Mouse (Mus musculus) forebrain, embryonic 10.5 days (tissue): ENCODE results near the gene Sdk1. TPM values are rescaled to one million over a fixed set of nuclear protein-coding genes. Genes with fewer than 3 reads are reported as not detected.

Experiments used
- DNase-seq: peaks from one replicate; pipeline ENCODE4 v3.0.0-alpha.2; 2017; ENCODE audit warnings: low spot score; ENCODE audit errors: extremely low spot score
- H3K27ac ChIP-seq: fragments of 300-500 bp; sonication (generic); 2 replicates; pipeline ENCODE4 v1.5.1; 2016; ENCODE audit warnings: mild to moderate bottlenecking
- H3K27me3 ChIP-seq: fragments of 300-500 bp; sonication (generic); 2 replicates; pipeline ENCODE4 v1.6.1; 2016; ENCODE audit warnings: mild to moderate bottlenecking; ENCODE audit not compliant: poor library complexity, severe bottlenecking
- H3K36me3 ChIP-seq: fragments of 300-500 bp; sonication (generic); replicated peaks from 2 replicates; pipeline ENCODE4 v1.6.1; 2016; ENCODE audit warnings: mild to moderate bottlenecking, moderate library complexity
- H3K4me1 ChIP-seq: fragments of 300-500 bp; sonication (generic); 2 replicates; pipeline ENCODE4 v1.6.1; 2016
- H3K4me3 ChIP-seq: fragments of 300-500 bp; sonication (generic); 2 replicates; pipeline ENCODE4 v1.5.1; 2016; ENCODE audit warnings: mild to moderate bottlenecking, moderate library complexity
- H3K9me3 ChIP-seq: fragments of 300-500 bp; sonication (generic); 2 replicates; pipeline ENCODE4 v1.6.1; 2016; ENCODE audit warnings: mild to moderate bottlenecking, moderate library complexity
- WGBS: fragments of 180-500 bp; shearing (Covaris S2); methylation state at CpG from one replicate; pipeline ENCODE4 v1.1.7; 2016; 5-methylcytosine and 5-hydroxymethylcytosine counted together
- polyA plus RNA-seq: library from polyadenylated mRNA; unstranded; fragments of >200 nt; fragmentation: Nextera tagmentation; extraction: Ambion mirVana; gene quantifications from 2 replicates; pipeline ENCODE4 v1.2.1, GENCODE M21; 2016

The Sdk1 gene
- polyA plus RNA-seq, 1 experiment from 2014 or later = 0.58 TPM

GRCm38 (mm10) chr5:141281751-141282150 is 40.5 kb downstream of the Sdk1 start:
- H3K27ac ChIP-seq = no peak overlapping the region
- no peak overlapping the region for H3K4me3 ChIP-seq
- H3K36me3 ChIP-seq = no peaks in the 10 kb centered on the region
- no peaks in the 10 kb centered on the region for H3K27me3 ChIP-seq
- no peaks in the 10 kb centered on the region for H3K9me3 ChIP-seq
- H3K4me1 ChIP-seq = no peaks in the 10 kb centered on the region
- DNase-seq = no peak
- WGBS = 83% methylated on average over 2 of the region's 2 CpGs

DNA sequence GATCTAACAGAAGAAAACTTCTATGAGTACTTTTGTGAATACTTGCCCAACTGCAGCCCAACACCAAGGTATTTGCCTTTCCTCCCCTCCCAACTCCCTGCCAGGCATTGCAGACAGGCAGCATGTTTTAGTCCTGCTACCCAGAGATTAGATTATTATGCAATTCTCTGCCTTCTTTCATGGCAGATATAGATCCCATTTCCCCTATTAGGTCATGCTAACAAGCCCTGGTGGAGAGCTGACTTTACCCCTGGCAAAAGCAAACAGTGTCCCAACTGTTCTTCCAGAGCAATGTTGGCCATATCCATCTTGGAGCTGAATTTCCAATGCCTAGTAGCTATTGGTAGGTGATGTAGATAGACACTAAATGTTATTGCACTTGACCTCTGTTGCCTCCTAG is 48.3 kb downstream of the Sdk1 start:
- Histone ChIP-seq H3K36me3 (no peaks in the 10 kb centered on the region), H3K27me3 (no peaks in the 10 kb centered on the region), H3K9me3 (no peaks in the 10 kb centered on the region), H3K27ac (no peak overlapping the region), H3K4me3 (no peak overlapping the region), H3K4me1 (no peaks in the 10 kb centered on the region)
- DNase-seq = no peak

DNA sequence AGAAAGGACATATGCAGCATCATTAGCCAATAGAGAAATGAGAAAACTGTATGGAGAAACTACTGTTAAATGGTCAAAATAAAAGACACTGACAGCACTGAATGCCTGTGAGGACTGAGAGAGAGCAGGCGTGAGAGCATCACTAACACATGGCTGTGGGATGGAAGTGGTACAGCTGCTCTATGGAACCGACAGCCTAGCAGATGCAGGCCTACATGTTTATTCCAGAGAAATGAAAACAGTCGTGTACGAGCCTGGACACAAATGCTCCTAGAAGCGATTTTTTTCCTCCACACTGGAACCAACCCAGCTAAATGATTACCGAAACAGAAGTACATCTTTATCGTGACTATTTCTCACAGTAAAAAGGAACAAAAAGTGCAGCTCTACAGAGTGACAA is 54.0 kb downstream of the Sdk1 start:
- H3K27me3 ChIP-seq = no peaks in the 10 kb centered on the region
- H3K36me3 ChIP-seq = no peaks in the 10 kb centered on the region
- no peaks in the 10 kb centered on the region for H3K9me3 ChIP-seq
- no peak overlapping the region for H3K4me3 ChIP-seq
- 90% methylated on average over 7 of the region's 7 CpGs for WGBS
- H3K4me1 ChIP-seq = no peaks in the 10 kb centered on the region
- H3K27ac ChIP-seq = no peak overlapping the region
- DNase-seq = no peak

DNA sequence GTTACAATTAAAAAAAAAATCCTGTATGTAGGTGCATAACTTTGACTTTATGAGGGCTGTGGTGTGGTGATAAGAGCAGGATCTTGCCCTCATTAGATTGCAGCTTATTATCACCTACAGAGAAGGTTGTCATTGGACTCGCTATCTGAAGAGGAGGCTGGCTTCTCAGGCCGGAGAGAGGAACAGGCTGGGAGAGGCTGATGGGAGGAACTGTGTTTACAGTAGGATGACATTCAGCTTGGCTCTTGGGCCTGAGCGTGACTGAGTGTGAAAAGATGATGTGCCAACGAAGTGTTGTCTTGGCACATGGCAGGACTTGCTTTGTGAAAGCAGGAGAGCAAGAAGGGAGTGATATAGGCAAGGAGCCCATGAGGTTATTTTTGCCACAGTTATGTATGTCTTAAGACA is 61.0 kb downstream of the Sdk1 start:
- no peaks in the 10 kb centered on the region for H3K9me3 ChIP-seq
- 82% methylated on average over 4 of the region's 4 CpGs for WGBS
- no peaks in the 10 kb centered on the region for H3K36me3 ChIP-seq
- no peaks in the 10 kb centered on the region for H3K27me3 ChIP-seq
- H3K4me1 ChIP-seq = no peaks in the 10 kb centered on the region
- H3K27ac ChIP-seq = no peak overlapping the region
- no peak for DNase-seq
- H3K4me3 ChIP-seq = no peak overlapping the region

GRCm38 (mm10) chr5:141303746-141304145 is 62.5 kb downstream of the Sdk1 start:
- Histone ChIP-seq H3K27me3 (no peaks in the 10 kb centered on the region), H3K4me3 (no peak overlapping the region), H3K9me3 (no peaks in the 10 kb centered on the region), H3K27ac (no peak overlapping the region), H3K4me1 (no peaks in the 10 kb centered on the region), H3K36me3 (no peaks in the 10 kb centered on the region)
- WGBS = 80% methylated on average over 2 of the region's 2 CpGs
- DNase-seq = no peak

DNA sequence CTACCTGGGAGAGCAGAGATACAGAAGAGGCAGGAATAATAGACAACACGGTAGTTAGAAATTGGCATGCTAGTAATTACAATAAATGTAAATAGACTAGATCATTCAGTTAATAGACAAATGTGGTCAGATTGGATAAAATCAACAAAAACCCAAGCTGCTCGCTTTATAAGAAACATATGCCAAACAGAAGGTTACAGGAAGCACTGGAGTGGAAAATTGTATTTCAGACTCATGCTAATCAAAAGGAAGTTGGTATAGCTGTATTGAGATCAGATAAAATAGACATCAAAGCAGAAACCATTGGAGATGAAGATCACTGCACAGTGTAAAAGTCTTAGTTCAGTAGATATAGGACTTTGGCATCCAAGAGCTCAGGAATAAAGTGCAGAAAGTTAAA is 63.4 kb downstream of the Sdk1 start:
- no peaks in the 10 kb centered on the region for H3K9me3 ChIP-seq
- no peaks in the 10 kb centered on the region for H3K4me1 ChIP-seq
- no peak for DNase-seq
- WGBS = 83% methylated on average over 2 of the region's 2 CpGs
- H3K27me3 ChIP-seq = no peaks in the 10 kb centered on the region
- no peaks in the 10 kb centered on the region for H3K36me3 ChIP-seq
- H3K4me3 ChIP-seq = no peak overlapping the region
- no peak overlapping the region for H3K27ac ChIP-seq

GRCm38 (mm10) chr5:141310641-141311040 is 69.4 kb downstream of the Sdk1 start:
- 74% methylated on average over 1 of the region's 1 CpGs for WGBS
- Histone ChIP-seq H3K27me3 (no peaks in the 10 kb centered on the region), H3K4me3 (no peak overlapping the region), H3K27ac (no peak overlapping the region), H3K9me3 (no peaks in the 10 kb centered on the region), H3K36me3 (no peaks in the 10 kb centered on the region), H3K4me1 (no peaks in the 10 kb centered on the region)
- DNase-seq = no peak

DNA sequence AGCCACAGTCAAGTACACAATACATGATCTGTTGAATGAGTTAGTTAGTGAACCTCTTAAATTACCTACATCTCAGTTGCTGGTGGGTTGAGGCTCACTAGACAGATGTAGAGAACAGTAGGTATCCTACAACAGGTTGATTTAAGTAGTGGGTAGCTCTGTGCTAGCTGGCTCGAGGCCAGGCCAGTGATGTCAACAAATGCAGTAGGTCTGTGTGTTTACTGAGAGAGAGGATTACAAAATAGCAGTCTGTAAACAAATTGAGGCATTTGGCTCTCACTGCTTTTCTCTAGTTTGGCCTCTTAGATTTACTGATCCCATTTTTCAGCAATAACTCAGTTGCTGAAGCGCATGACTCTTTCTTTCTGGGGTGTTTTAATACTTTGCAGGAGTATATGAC is 70.5 kb downstream of the Sdk1 start:
- H3K4me3 ChIP-seq = no peak overlapping the region
- no peak for DNase-seq
- H3K4me1 ChIP-seq = no peaks in the 10 kb centered on the region
- H3K36me3 ChIP-seq = no peaks in the 10 kb centered on the region
- H3K27ac ChIP-seq = no peak overlapping the region
- WGBS = 78% methylated on average over 2 of the region's 2 CpGs
- no peaks in the 10 kb centered on the region for H3K27me3 ChIP-seq
- H3K9me3 ChIP-seq = no peaks in the 10 kb centered on the region

DNA sequence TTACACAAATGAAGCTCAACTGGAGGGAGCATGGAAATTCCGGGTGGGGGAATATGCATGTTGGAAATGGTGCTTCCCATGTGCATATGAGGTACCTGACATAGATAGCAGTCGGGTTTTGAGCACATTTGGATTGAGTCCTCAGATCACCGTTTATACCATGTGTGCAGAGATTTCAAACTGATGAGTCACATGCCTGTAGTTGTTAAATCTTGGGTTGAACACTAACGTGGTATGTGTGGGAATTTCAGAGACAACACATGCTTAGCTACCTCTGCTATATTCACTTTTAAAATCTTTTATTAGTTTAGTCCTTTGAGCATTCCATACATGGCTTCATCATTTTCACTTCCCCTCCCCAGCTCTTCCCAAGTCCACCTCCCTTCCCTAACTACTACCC is 71.0 kb downstream of the Sdk1 start:
- Histone ChIP-seq H3K27ac (no peak overlapping the region), H3K36me3 (no peaks in the 10 kb centered on the region), H3K9me3 (no peaks in the 10 kb centered on the region), H3K27me3 (no peaks in the 10 kb centered on the region), H3K4me3 (no peak overlapping the region), H3K4me1 (no peaks in the 10 kb centered on the region)
- 90% methylated on average over 4 of the region's 4 CpGs for WGBS
- no peak for DNase-seq

DNA sequence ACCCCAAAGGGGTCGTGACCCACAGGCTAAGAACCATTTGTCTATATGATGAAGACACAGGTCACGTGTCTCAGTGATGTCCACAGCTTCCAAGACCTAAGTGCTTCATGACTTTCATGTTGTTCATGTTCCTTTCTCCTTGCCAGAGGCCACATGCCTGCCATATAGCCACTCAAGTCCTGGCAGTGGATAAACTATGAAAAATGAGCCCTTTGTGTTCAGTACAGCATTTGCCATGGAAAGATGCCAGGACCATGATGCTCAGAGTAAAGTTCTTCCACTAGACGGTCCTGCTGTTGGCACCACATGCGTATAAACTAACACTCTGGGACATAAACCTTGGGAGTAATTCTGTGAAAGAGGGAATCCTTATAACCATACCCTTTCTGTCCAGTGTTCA is 75.8 kb downstream of the Sdk1 start:
- H3K4me1 ChIP-seq = no peaks in the 10 kb centered on the region
- no peaks in the 10 kb centered on the region for H3K36me3 ChIP-seq
- no peak overlapping the region for H3K4me3 ChIP-seq
- no peak for DNase-seq
- WGBS = 91% methylated on average over 4 of the region's 4 CpGs
- no peaks in the 10 kb centered on the region for H3K9me3 ChIP-seq
- H3K27me3 ChIP-seq = no peaks in the 10 kb centered on the region
- H3K27ac ChIP-seq = no peak overlapping the region

- no peak overlapping the region for H3K27ac ChIP-seq
- H3K36me3 ChIP-seq = no peaks in the 10 kb centered on the region
- H3K9me3 ChIP-seq = no peaks in the 10 kb centered on the region
- no peaks in the 10 kb centered on the region for H3K27me3 ChIP-seq
- no peak overlapping the region for H3K4me3 ChIP-seq
- H3K4me1 ChIP-seq = no peaks in the 10 kb centered on the region
- no peak for DNase-seq
- 92% methylated on average over 4 of the region's 4 CpGs for WGBS
Observed at GRCm38 (mm10) chr5:141324910-141325309, 83.6 kb downstream of the Sdk1 start.

GRCm38 (mm10) chr5:141344376-141344775 is 103.1 kb downstream of the Sdk1 start:
- Histone ChIP-seq H3K27ac (no peak overlapping the region), H3K36me3 (no peaks in the 10 kb centered on the region), H3K27me3 (no peaks in the 10 kb centered on the region), H3K9me3 (no peaks in the 10 kb centered on the region), H3K4me3 (no peak overlapping the region), H3K4me1 (peaks cover 13% of the 10 kb centered on the region)
- no peak for DNase-seq
- 85% methylated on average over 4 of the region's 4 CpGs for WGBS

DNA sequence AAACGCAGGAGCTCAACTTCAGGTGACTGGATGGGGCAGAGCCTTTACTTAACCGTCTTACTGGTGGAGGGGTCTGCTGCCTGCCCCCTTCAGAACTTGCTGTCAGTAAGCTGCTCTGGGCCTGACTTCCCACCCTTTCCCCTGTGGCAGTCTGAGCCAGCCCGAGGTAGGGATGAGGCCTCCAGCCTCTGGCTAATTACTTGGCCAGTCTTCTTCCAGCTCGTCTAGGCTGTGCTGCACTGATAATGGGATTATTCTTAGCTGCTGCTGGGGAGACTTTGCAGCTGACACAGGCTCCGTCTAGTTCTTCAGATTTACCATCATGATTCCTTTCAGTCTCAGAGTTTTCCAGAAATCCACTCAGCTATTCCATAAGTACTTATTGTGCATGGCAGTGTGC is 104.2 kb downstream of the Sdk1 start:
- Histone ChIP-seq H3K4me1 (peaks cover 13% of the 10 kb centered on the region), H3K36me3 (no peaks in the 10 kb centered on the region), H3K4me3 (no peak overlapping the region), H3K27ac (no peak overlapping the region), H3K9me3 (no peaks in the 10 kb centered on the region), H3K27me3 (no peaks in the 10 kb centered on the region)
- 44% methylated on average over 5 of the region's 5 CpGs for WGBS
- no peak for DNase-seq

GRCm38 (mm10) chr5:141362676-141363075 is 121.4 kb downstream of the Sdk1 start:
- Histone ChIP-seq H3K27me3 (no peaks in the 10 kb centered on the region), H3K9me3 (no peaks in the 10 kb centered on the region), H3K27ac (no peak overlapping the region), H3K36me3 (no peaks in the 10 kb centered on the region), H3K4me3 (no peak overlapping the region), H3K4me1 (peaks cover 16% of the 10 kb centered on the region)
- 28% methylated on average over 2 of the region's 2 CpGs for WGBS
- DNase-seq = no peak
